Mouse (Mus musculus) skeletal muscle tissue, adult 2 months (tissue): ENCODE results near the gene Arntl.

Source experiments
- DNase-seq: peaks from one replicate; pipeline ENCODE4 v3.0.0-alpha.2; 2012; ENCODE audit warnings: low read depth, low spot score

Arntl gene

DNA sequence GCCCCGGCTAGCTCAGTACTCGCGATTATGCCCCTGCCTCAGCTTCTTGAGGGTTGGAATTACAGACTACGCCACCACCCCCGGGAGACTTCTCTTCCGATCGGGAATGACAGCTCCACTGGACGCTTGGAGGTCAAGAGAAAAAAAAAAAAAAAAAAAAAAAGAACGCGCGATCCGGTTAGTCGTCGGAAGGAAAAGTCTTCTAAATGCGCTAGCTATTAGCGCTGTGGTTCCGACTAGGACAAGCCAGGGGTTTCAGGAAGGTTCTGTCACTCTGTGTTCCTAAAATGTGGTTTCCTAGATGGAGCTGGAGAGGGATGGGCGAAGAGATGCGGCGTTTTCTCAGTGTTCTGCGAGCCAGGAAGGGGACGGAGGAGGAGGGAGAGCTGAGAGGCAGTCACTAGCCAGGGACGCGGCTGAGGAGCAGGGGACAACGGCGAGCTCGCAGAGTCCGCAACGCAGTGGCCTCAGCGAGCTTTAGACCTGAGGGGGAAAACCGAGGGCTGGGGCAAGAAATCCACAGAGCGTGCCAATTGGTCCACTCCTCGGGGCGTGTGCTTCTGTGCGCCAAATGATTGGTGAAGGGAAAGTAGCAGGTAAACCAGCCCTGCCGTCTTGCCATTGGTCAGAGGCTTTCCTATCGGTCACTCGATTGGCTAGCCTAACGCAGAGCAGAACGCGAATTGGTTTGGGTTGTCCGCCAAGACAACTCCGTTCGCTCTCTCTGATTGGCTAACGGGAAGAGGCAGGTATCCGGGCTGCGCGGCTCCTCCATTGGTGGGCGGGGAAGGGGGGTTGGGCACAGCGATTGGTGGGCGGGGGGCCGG lies at the start of gene Arntl:
Gene Arntl (plus strand): TSS at position 822 of the 827 bp plus-strand sequence.
- peak; percentile 99 for DNase-seq

- no peak for DNase-seq
These were observed 46.1 kb upstream of the Arntl start for GRCm38 (mm10) chr7:113161077-113161698.

GRCm38 (mm10) chr7:113164719-113165118 lies 42.5 kb upstream of the Arntl start:
- DNase-seq, result no peak

- no peak for DNase-seq
These were observed 40.2 kb upstream of the Arntl start for GRCm38 (mm10) chr7:113167092-113167491.

GRCm38 (mm10) chr7:113168609-113169008 lies 38.7 kb upstream of the Arntl start:
- DNase-seq, result no peak

- peak; percentile 49 for DNase-seq
These were observed 34.8 kb upstream of the Arntl start for GRCm38 (mm10) chr7:113172425-113172824.

- no peak for DNase-seq
These were observed 31.8 kb upstream of the Arntl start for GRCm38 (mm10) chr7:113175481-113175880.

DNA sequence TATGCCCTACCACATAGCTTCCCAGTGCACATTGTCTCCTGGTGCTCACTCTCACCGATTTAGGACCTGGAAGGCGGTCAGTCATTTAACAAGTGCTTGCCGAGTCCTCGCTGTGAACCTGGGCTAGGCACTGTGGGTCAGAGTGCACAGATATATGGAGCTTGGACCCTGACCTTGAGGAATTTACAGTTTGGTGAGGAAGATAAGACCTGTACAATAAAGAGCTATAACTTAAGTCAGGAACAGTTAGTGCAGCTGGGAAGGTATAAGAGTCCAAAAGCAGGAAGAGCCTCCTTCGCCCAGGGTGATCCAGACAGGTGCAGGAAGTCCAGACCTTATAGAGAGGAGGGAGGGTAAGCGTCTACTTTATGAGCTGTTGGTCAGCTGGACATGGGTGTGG lies 29.2 kb upstream of the Arntl start:
- DNase-seq, result no peak

DNA sequence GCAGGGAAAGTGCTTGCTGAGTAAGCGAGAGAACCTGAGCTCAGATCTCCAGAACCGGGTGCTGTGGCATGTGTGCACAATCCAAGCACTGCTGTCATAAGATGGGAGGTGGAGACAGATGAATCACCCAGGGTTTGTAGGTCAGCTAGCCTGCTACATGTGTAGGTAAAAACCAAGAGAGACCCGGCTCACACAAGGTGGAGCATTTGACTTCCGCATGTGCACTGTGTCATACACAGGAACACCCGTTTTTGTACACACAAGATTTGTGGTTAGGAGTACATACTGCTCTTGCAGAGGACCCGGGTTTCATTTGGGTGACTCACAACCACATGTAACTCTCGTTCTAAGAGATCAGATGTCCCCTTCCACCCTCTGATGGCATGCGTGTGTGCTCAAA lies 23.5 kb upstream of the Arntl start:
- no peak for DNase-seq

- DNase-seq, result no peak
These were observed 22.2 kb upstream of the Arntl start for GRCm38 (mm10) chr7:113185056-113185455.

DNA sequence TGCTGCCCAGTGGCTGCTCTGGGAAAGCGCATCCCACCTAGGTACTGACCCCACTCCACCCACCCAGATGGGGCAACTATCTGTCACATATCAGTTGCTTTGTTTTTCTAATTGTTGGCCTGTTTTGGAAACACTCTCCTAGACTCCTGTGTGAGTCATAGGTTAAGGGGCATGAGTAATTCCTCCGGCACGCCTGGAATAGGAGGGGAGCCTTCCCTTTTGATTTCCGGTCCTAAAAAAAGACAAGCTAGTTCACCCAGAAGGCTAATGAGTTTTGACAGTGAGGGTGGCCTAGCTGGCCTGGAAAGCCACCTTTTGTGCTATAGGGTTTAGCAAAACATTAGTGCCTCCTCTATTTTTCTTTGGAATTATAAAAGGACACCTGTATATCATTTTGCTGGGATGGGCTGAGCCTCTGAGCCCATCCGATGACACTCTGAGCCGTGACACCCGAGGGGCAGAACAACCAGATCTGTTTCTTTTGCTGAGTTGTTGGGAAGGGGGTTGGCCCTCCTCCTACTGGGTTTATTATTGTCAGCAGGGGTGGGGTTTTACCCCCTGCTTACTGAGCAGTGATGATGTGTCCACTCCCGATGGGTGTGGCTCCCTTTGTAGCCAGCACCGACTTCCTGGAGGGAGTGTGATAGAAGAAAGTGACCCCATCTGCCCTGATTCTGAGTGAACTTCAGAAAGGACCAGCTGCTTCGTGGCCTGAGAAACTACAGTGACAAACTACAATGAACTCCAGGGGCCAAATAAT lies 21.0 kb upstream of the Arntl start:
- peak; percentile 39 for DNase-seq

DNA sequence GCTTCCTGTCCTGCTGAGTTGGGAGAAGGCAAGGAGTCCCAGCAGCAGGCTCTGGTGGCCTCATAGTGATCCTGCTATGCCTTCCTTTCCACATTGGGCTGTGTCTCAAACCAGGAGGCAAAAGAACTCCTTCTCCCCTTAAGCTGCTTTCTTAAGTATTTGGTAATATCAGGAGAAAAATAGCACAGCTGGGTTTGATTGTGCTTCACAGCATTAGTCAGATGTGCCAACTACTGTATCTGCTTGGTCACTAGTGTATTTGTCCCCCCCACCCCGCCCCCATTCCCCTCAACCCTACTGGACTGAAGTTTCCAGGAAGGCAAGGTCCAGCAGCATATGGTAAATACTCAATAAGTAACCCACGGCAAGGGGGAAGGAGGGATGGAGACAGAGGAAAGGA lies 19.2 kb upstream of the Arntl start:
- no peak for DNase-seq

DNA sequence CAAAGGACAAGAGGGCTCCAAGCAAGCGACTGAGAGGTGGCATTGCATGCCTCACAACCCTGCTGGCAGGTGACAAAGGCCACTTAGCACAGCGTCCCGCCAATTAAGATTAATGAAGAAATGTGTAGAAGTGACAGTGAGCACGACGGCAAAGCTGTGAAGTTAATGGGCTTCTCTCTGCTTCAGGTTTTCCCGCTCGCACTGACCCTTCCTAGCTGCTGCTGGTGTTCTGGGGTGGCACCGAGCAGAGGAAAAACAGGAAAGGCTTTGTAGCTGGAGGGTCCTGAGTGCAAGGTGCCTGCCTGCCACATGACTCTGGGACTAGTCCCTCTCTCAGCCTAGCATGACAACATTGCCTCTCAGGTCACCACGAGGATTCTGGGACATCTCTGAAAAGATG lies 18.7 kb upstream of the Arntl start:
- no peak for DNase-seq

DNA sequence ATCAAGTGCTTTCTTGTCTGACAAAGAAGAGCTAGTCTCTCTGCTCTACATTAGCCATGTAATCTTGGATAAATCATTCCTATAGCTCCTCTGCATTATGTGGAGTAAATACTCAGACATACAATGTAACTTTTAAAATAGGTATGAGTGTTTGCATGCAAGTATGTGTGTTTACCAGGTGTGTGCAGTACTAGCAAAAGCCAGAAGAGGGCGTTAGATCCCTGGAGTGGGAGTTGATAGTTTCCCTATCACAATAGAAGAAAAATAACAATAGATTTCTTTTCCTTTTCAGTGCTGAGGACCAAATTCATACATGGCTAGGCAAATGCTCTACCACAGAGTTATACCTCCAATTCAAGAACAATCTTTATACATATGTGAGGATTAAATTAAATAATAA lies 15.5 kb upstream of the Arntl start:
- no peak for DNase-seq

DNA sequence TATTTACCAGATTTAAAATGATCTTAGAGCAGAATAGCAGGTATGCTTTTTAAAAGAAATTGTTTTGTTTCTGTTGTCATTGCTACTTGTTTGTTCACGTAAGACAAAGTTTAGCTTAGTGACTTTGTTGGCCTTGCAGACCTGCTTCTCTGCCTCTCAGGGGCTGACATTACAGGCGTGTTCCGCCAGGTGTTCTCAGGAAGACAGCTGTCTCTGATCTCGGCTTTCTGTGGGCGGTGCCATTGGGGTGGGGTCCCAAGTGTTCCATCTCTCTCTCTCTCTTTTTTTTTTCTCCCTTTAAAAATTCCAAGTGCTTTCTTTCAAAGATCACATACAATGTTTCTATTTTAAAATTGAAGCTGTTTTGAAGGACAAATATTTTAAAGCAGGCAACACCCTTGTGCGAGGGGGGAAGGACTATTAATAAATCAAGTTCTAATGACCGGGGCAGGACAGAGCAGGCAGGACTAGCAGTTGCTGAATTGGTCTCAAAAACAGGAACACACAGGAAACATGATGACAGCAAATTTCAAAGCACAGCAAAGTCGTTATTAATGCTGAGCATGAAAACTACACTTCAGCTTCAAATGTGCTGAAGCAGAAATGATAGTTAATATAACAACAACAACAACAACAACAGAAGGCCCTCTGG lies 14.4 kb upstream of the Arntl start:
- no peak for DNase-seq

GRCm38 (mm10) chr7:113193872-113194271 lies 13.4 kb upstream of the Arntl start:
- DNase-seq, result no peak

DNA sequence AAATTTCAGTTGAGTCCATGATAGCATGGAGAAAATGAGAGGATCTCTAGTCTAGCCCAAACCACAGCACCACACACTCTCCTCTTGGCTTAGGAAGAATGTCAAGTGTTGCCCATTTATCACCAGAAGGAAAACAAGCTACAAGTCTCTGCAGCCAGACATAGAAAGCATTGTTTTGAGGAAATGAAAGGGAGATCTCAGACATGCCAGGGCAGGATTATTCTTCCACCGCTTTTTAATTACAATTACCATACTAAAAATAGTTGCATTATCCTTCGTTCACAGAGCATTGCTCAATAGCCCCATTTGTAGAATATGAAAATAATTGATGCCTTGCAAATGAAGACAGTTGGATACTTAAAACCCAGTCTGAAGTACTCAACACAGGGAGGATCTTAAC lies 12.0 kb upstream of the Arntl start:
- no peak for DNase-seq

DNA sequence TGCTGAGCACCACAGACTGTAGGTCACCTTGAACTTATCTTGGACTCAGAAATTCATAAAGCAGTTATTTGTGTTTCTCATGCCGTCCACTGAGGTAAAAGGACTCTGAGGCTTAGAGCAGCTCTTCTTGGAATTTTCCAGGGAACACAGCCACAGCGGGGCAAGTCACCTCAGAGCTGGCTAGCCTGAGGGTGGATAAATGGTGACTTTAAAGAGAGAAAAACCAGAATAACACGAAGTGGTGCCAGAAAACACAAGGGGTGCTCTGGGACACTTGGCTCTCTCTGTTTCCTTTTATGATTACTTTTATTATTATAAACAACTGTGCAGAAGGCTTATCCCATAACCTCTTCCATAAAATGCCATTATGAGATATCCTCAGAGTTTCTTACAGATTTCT lies 11.1 kb upstream of the Arntl start:
- DNase-seq, result no peak

DNA sequence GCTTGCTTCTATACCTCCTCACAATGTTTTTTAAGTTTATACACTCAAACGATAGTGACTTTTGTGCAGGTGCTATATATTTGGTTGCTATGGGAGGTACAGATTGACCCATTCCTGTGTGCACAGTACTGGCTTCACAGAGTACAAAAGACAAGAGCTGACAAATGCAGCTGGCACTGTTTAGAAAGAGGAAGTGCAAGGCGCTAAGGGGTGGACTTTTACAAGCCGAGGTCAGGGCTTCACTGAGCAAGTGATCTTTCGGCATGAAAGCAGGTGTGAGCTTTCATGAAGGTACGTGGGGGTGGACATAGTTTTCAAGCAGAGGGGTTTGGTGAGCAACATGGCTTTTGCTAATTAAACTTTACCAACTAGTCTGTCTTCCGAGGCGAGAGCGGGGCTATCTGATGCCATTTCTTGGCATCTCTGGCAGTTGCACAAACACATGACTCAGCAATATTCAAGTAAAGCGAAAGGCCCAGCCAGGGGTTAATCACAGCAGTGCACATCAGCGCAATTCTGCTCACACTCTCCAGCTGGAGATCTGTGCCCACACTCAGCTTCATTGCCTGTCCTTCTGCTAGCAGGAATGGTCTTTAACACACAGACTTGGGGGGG lies 10.0 kb upstream of the Arntl start:
- DNase-seq, result no peak

- peak; percentile 56 for DNase-seq
These were observed 5.7 kb upstream of the Arntl start for GRCm38 (mm10) chr7:113201584-113201983.
